Mouse (Mus musculus) midbrain, embryonic 10.5 days (tissue): ENCODE data around the gene Atg4d. TPM values are rescaled to one million over a fixed set of nuclear protein-coding genes. Genes with fewer than 3 reads are reported as not detected.
"Not testable (repeated sequence)": the region's sequence is repeated elsewhere in the genome, so short reads cannot be mapped to it uniquely, and the experiment has no call there.

Experiments
- DNase-seq: peaks from one replicate; pipeline ENCODE4 v3.0.0-alpha.2; 2017; ENCODE audit warnings: low spot score
- H3K27ac ChIP-seq: fragments of 300-500 bp; sonication (generic); replicated peaks from 2 replicates; pipeline ENCODE4 v1.5.1; 2016; ENCODE audit warnings: mild to moderate bottlenecking
- H3K27me3 ChIP-seq: fragments of 300-500 bp; sonication (generic); 2 replicates; pipeline ENCODE4 v1.6.1; 2016; ENCODE audit warnings: low read depth, mild to moderate bottlenecking; ENCODE audit not compliant: poor library complexity, severe bottlenecking
- H3K36me3 ChIP-seq: fragments of 300-500 bp; sonication (generic); 2 replicates; pipeline ENCODE4 v1.6.1; 2016; ENCODE audit warnings: mild to moderate bottlenecking, moderate library complexity
- H3K4me1 ChIP-seq: fragments of 300-500 bp; sonication (generic); 2 replicates; pipeline ENCODE4 v1.6.1; 2016
- H3K4me3 ChIP-seq: fragments of 300-500 bp; sonication (generic); 2 replicates; pipeline ENCODE4 v1.5.1; 2016; ENCODE audit warnings: mild to moderate bottlenecking, moderate library complexity
- H3K9me3 ChIP-seq: fragments of 300-500 bp; sonication (generic); replicated peaks from 2 replicates; pipeline ENCODE4 v1.6.1; 2016; ENCODE audit warnings: mild to moderate bottlenecking
- WGBS: fragments of 180-500 bp; shearing (Covaris S2); methylation state at CpG from one replicate; pipeline ENCODE4 v1.1.7; 2016; 5-methylcytosine and 5-hydroxymethylcytosine counted together
- polyA plus RNA-seq: library from polyadenylated mRNA; unstranded; fragments of >200 nt; fragmentation: Nextera tagmentation; extraction: Ambion mirVana; gene quantifications from 2 replicates; pipeline ENCODE4 v1.2.1, GENCODE M21; 2016

The Atg4d gene
- polyA plus RNA-seq, 1 experiment from 2014 or later = 48.6 TPM

DNA sequence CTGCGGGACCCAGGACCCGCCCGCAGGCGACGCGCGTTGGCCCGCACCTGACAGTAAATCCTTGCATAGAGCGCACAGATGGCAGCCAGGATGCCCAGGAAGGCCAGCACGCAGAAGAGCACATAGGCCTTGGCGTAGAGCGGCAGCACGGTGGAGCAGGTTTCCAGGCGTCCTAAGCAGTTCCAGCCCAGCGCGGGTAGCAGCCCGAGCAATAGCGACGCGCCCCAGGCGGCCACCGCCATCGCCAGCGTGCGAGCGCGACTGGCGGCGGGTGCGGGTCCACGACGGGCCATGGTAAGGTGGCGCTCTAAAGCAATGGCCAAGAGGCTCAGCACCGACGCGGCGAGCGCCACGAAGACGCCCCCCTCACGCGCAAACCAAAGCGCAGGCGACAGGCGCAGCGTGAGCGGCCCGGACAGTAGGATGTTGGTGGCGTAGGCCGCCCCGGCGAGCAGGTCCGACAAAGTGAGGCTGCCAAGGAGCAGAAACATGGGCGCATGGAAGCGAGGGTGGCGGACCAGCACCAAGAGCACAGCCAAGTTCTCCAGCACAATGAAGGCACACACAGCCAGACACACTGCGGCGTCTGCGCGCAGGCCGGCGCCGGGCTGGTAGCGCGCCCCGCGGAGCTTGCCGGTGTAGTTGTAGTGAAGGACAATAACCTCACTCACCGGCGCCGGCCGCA, 20.5 kb upstream of the Atg4d start:
- Histone ChIP-seq H3K36me3 (no peaks in the 10 kb centered on the region), H3K4me1 (peaks cover 27% of the 10 kb centered on the region), H3K4me3 (peak overlapping the region; percentile 51), H3K9me3 (peaks cover 8% of the 10 kb centered on the region; the same call in 1 of the 2 replicates), H3K27ac (no peak overlapping the region), H3K27me3 (peaks cover 100% of the 10 kb centered on the region)
- under 1% methylated on average over 72 of the region's 72 CpGs for WGBS
- DNase-seq = peak; percentile 62

DNA sequence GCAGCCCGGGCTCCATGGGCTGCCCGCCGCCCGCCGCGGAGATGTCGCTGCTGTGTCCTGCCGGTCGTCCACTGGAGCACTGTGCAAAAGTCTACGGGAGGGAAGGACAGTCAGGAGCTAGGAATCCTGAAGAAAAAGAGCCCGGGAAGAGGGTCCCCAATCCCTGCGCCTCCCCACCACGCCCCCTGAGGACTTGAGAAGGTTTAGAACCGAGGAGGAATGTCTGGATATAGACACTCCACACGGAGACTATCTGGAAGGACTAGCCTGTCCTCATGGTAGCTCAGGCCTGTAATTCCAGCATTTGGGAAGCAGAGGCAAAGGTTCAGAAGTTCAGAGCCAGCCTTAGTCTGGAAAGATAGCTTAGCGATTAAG, 20.0 kb upstream of the Atg4d start:
- H3K4me3 ChIP-seq = peak overlapping the region; percentile 51
- peaks cover 8% of the 10 kb centered on the region; the same call in 1 of the 2 replicates for H3K9me3 ChIP-seq
- H3K27ac ChIP-seq = no peak overlapping the region
- H3K4me1 ChIP-seq = peaks cover 25% of the 10 kb centered on the region
- WGBS = 1% methylated on average over 16 of the region's 16 CpGs
- no peak for DNase-seq
- no peaks in the 10 kb centered on the region for H3K36me3 ChIP-seq
- H3K27me3 ChIP-seq = peaks cover 100% of the 10 kb centered on the region

DNA sequence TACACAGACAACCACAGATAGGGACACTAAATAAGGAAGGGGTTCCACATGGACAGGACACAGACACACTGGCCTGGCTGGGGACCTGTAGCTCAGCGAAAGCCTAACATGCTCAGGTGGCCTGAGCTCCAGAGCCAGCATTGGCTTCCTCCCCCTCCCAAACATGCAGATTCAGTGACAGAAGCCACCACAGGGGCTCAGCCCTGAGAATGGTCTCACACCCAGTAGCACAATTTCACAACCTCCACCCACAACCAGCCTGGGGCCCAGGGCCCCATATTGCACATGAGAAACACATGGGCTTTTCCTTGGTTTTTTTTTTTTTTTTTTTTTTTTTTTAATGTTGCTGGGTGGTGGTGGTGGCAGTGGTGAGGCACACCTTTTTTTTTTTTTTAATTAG, 18.8 kb upstream of the Atg4d start:
- Histone ChIP-seq H3K36me3 (no peaks in the 10 kb centered on the region), H3K27me3 (peaks cover 100% of the 10 kb centered on the region), H3K4me1 (peaks cover 24% of the 10 kb centered on the region), H3K27ac (no peak overlapping the region), H3K4me3 (no peak overlapping the region), H3K9me3 (peaks cover 8% of the 10 kb centered on the region; the same call in 1 of the 2 replicates)
- WGBS = 48% methylated on average over 1 of the region's 1 CpGs
- no peak for DNase-seq

DNA sequence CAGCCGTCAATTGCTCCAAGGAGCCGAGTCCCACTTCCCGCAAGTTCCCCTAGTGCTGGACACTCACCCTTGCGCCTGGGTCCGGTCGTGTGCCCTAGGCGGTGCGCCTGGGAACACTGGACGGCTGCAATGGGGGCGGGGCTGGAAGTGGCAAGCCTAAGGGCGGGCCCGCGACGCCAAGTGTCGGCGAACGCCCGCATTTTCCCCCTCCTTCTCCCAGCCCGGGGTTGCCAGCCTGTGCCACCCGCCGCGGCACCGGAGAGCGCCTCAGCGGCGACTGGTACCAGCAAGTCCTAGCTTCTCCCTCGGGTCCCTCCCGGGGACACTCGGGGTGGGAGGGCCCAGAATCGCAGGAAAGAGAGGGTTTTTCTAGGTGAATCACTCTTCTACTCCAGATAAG, 16.8 kb upstream of the Atg4d start, which contains the start of gene S1pr5:
Gene S1pr5, minus strand, starts transcription at position 118 of the 400 bp plus-strand sequence.
- Histone ChIP-seq H3K27me3 (peaks cover 98% of the 10 kb centered on the region), H3K4me3 (peak within 1 kb of the TSS; percentile 34), H3K9me3 (no peaks in the 10 kb centered on the region), H3K27ac (no peak within 1 kb of the TSS), H3K36me3 (no peaks in the 10 kb centered on the region), H3K4me1 (peaks cover 21% of the 10 kb centered on the region)
- WGBS = 3% methylated on average over 30 of the region's 30 CpGs
- DNase-seq = no peak

DNA sequence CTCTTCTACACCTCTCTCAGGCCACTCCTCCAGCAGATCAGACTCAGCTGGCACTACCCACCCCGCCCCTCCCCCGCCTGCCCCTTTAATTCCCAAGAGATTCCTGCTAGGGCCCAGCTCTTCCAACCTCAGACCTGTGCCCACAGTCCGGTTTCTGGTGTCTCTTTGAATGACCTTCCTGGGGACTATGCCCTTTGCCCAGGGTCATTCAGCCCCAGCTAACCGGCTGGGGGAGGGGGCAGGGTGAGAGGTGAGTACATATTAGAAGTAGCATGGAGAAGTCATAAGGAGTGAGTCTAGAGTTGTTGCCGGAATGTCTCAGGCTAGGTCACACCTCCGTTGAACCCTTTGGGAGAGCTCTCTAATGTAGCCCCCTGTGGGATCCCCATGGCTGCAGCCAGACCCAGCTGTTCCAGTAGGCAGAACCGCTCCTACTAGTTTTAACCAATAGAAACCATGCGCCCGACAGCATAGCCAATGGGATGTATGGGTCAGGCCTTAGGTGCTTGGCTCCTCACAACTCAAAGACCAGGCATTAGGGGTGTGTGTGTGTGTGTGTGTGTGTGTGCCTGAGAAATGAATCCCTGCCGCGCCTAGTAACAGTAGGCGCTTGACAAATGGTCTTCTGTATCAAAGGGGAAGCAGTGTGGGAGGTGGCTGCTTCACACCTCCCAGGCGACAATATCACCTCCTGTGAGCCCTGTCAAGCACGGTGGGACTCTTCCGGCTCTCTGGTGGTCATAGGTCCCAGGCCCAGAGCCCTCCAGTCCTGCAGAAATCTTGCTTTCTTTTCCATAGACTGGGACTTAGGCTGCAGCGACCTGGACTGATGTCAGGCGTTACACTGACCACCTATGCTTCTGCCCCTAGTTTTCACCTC, 15.2 kb upstream of the Atg4d start:
- 38% methylated on average over 17 of the region's 17 CpGs for WGBS
- H3K27ac ChIP-seq = no peak overlapping the region
- DNase-seq = no peak
- H3K4me1 ChIP-seq = peaks cover 9% of the 10 kb centered on the region
- no peaks in the 10 kb centered on the region for H3K36me3 ChIP-seq
- no peak overlapping the region for H3K4me3 ChIP-seq
- H3K9me3 ChIP-seq = no peaks in the 10 kb centered on the region
- H3K27me3 ChIP-seq = peaks cover 82% of the 10 kb centered on the region

DNA sequence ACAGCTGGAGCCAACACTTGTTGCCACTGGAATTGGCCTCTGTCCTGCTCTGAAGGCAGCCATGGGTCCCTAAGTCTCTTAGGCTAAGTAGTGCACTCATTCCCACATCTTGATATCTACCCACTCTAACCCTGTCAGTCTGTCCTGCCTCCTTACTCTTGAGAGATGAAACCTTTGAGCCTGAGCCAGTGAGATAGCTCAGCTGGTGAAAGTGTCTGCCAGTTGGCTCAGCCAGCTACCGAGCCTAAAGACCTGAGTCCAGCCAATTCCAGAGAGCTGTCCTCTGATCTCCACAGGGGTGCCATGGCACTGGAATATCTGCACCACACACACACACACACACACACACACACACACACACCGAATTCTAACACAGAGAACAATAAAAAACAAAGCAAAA, 14.6 kb upstream of the Atg4d start:
- Histone ChIP-seq H3K9me3 (no peaks in the 10 kb centered on the region), H3K4me3 (no peak overlapping the region), H3K27me3 (peaks cover 76% of the 10 kb centered on the region), H3K27ac (no peak overlapping the region), H3K4me1 (peaks cover 6% of the 10 kb centered on the region), H3K36me3 (no peaks in the 10 kb centered on the region)
- no peak for DNase-seq
- 57% methylated on average over 2 of the region's 2 CpGs for WGBS

DNA sequence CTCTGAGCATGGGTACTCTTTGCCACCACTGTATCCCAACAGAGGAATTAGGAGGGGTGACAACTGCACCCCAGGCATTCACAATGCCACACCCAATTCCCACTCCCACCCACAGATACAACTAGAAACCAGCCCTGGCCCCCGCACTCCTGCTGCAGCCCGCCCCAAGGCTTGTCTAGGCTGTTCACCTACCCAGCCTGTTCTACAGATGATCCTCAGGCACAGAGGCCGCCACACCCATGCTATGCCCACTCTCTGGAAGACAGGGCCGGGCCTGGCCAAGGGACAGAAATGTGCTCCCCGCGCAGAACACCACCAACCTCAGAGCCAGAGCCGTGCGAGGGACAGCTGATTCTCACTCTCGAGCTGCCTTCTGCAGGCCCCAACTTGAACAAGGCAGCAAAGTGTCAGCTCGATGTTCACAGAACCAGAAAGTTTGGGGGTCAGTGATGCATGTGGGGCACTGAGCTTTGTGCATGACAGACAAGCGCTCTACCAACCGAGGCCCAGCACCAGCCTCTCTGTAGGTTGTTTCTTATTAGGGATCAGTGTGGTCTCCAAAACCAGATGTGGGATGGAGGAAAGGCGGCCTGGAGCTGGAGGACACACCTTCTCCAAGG, 13.9 kb upstream of the Atg4d start:
- Histone ChIP-seq H3K27ac (no peak overlapping the region), H3K36me3 (no peaks in the 10 kb centered on the region), H3K9me3 (no peaks in the 10 kb centered on the region), H3K27me3 (peaks cover 69% of the 10 kb centered on the region), H3K4me3 (no peak overlapping the region), H3K4me1 (peaks cover 6% of the 10 kb centered on the region)
- DNase-seq = no peak
- WGBS = 70% methylated on average over 13 of the region's 13 CpGs

DNA sequence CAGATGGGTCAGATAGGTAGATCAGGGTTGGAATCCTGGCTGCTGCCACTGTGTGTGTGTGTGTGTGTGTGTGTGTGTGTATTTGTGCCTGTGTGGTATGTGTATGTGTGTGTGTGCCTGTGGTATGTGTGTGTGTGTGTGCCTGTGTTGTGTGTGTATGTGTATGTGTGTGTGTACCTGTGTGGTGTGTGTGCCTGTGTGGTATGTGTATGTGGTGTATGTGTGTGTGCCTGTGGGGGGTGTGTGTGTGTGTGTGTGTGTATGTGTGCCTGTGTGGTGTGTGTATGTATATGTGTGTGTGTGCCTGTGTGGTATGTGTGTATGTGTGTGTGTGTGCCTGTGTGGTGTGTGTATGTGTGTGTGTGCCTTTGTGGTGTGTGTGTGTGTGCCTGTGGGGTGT, 10.4 kb upstream of the Atg4d start:
- DNase-seq = no peak
- no peaks in the 10 kb centered on the region for H3K9me3 ChIP-seq
- no peak overlapping the region for H3K4me3 ChIP-seq
- no peaks in the 10 kb centered on the region for H3K36me3 ChIP-seq
- H3K4me1 ChIP-seq = no peaks in the 10 kb centered on the region
- H3K27me3 ChIP-seq = peaks cover 38% of the 10 kb centered on the region
- H3K27ac ChIP-seq = no peak overlapping the region

DNA sequence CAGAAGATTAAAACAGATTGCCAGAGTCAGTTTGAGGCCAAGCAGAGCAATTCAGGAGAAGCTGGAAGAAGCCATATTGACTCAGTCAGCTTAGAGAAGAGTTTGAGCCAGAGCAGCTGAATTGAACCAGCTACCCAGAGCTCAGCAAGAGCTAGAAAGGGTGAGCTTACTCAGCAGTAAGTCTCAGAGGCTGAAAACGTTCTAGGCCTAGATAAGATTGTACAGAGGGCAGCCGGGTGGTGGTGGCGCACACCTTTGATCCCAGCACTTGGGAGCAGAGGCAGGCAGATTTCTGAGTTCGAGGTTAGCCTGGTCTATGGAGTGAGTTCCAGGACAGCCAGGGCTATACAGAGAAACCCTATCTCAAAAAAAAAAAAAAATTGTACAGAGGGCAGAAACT, 8.7 kb upstream of the Atg4d start:
- 82% methylated on average over 4 of the region's 4 CpGs for WGBS
- H3K4me1 ChIP-seq, H3K4me3 ChIP-seq, H3K9me3 ChIP-seq, DNase-seq, H3K36me3 ChIP-seq, H3K27ac ChIP-seq: not testable (repeated sequence)
- H3K27me3 ChIP-seq = peaks cover 21% of the 10 kb centered on the region

DNA sequence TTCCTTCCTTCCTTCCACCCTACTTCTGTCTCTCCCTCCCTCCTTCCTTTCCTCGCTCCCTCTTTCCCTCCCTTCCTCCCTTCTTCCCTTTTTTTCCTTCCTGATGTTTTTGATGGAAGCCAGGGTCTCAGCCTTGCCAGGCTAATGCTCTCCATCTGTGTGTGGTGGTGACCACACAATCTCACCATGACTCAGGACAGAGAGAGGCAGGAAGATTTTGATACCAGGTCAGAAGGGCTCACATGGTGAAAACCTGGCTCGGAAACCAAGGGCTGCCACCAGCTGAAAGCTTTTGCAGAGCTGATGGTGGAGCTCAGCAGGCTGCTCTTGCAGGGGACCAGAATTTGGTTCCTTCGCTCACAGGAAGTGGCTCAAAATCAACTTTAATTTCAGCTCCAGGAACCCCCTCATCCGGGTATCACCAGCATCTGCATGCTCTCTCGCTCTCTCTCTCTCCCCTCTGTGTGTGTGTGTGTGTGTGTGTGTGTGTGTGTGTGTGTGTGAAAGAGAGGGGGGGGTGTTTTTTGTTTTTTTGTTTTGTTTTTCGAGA, 4.5 kb upstream of the Atg4d start:
- 0 out of 2 replicates have a peak, but pooled peaks cover 7% of the 10 kb centered on the region for H3K27me3 ChIP-seq
- no peaks in the 10 kb centered on the region for H3K36me3 ChIP-seq
- H3K27ac ChIP-seq = no peak overlapping the region
- 80% methylated on average over 6 of the region's 6 CpGs for WGBS
- no peak overlapping the region for H3K4me3 ChIP-seq
- no peaks in the 10 kb centered on the region for H3K9me3 ChIP-seq
- peaks cover 10% of the 10 kb centered on the region for H3K4me1 ChIP-seq
- no peak for DNase-seq

DNA sequence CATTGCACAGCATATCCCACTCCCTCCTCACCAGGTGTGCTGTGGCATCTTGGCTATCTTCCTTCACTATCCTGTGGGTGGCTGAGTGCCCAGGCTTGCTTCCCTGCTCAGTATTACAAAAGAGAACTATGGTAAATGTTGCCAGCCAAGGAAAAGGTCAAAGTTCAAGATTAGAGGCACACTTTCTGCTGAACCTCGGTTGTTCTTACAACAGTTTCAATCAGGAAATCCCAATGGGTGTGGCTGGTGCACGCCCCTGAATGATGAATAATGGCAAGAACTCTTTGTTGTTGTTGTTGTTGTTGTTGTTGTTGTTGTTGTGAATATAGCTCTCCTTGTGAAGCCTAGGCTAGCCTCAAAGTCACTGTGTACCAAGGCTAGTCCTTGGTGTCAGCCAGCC, 3.3 kb upstream of the Atg4d start:
- H3K27me3 ChIP-seq = 0 out of 2 replicates have a peak, but pooled peaks cover 7% of the 10 kb centered on the region
- no peak for DNase-seq
- H3K4me3 ChIP-seq = no peak overlapping the region
- no peaks in the 10 kb centered on the region for H3K9me3 ChIP-seq
- peaks cover 23% of the 10 kb centered on the region for H3K4me1 ChIP-seq
- H3K27ac ChIP-seq = no peak overlapping the region
- H3K36me3 ChIP-seq = peaks cover 4% of the 10 kb centered on the region
- WGBS = 79% methylated on average over 2 of the region's 2 CpGs

DNA sequence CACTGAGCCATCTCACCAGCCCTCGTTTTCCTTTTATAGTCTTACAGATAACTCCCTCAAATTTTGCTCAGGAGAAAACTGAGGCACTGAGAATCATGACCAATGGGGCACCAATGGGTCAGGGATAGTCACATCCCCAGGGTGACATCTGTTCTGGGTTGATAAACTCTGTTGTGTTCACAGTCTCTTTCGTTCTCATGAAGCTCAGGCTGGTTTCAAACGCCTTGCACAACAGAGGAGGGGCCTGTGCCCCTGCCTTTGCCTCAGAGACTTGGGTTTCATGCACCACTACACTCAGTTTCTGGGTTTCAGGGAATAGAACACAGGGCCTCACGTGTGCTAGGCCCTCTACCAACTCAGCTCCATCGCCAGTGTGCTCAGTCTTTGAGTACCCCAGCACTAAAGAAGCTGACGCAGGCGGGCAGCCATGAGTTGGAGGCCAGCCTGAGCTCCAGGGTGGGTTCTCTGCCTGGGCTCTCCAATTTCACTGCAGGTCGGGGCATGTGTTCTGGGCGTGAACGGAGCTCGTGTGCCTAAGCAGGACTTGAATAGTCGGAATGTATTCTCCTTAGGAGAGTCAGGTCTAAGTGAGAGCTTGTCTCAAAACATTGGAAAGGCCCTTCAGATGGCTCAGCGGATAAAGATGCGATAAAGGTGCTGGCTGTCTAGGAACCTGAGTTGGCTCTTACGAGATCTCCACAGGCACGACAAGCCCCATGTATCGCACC, 657 bp upstream of the Atg4d start:
- peak overlapping the region; percentile 83 for H3K4me3 ChIP-seq
- H3K4me1 ChIP-seq = peaks cover 25% of the 10 kb centered on the region
- peaks cover 29% of the 10 kb centered on the region for H3K36me3 ChIP-seq
- H3K27me3 ChIP-seq = 0 out of 2 replicates have a peak, but pooled peaks cover 3% of the 10 kb centered on the region
- no peaks in the 10 kb centered on the region for H3K9me3 ChIP-seq
- H3K27ac ChIP-seq = peak overlapping the region; percentile 93
- DNase-seq = no peak
- WGBS = 18% methylated on average over 17 of the region's 17 CpGs
